19 mouse cellular contexts compared by ENCODE assay signal in genomic region chr12:76184271-76184670, GRCm38 (mm10). TPM values are rescaled to one million over a fixed set of nuclear protein-coding genes. Genes with fewer than 3 reads are reported as not detected.
"Had no signal": no experiment of that assay in that cellular context is flagged by ENCODE, and none has a peak within 500 bp of the region (broad histone marks: within the 10 kb centered on the region; RNA-seq: fewer than 3 reads in every experiment).

No protein-coding gene starts in this region.

- ATAC-seq: liver, postnatal 0 days; lung, postnatal 0 days; midbrain, embryonic 13.5 days; midbrain, embryonic 15.5 days had no signal

- H3K9me3 ChIP-seq: liver, embryonic 15.5 days; lung, embryonic 15.5 days; megakaryocyte, embryonic 14.5 days; midbrain, embryonic 13.5 days; midbrain, embryonic 15.5 days; neural tube, embryonic 12.5 days; stomach, embryonic 15.5 days had no signal

- H3K4me1 ChIP-seq: liver, embryonic 15.5 days; lung, embryonic 15.5 days; megakaryocyte, embryonic 14.5 days; midbrain, embryonic 13.5 days; midbrain, embryonic 15.5 days; neural tube, embryonic 12.5 days; stomach, embryonic 15.5 days had no signal

- H3K27ac ChIP-seq: liver, embryonic 15.5 days; lung, embryonic 15.5 days; macrophage; midbrain, embryonic 13.5 days; midbrain, embryonic 15.5 days; neural tube, embryonic 12.5 days; stomach, embryonic 15.5 days; stomach, postnatal 0 days had no signal

- DNase-seq: liver, postnatal 0 days; lung, adult 2 months; lung, postnatal 14 days; lung, postnatal 36 days; right cerebral cortex, postnatal 14 days; thymus, adult 2 months; thymus, postnatal 25 days; thymus, postnatal 4 days had no signal

- H3K4me2 ChIP-seq: liver, embryonic 15.5 days; lung, embryonic 15.5 days; midbrain, embryonic 11.5 days; midbrain, embryonic 13.5 days; midbrain, embryonic 15.5 days; neural tube, embryonic 12.5 days; stomach, embryonic 15.5 days had no signal

- H3K9ac ChIP-seq: liver, embryonic 15.5 days; liver, postnatal 0 days; lung, embryonic 15.5 days; midbrain, embryonic 13.5 days; midbrain, embryonic 15.5 days; neural tube, embryonic 12.5 days; stomach, embryonic 15.5 days had no signal

- H3K27me3 ChIP-seq: liver, embryonic 15.5 days; lung, embryonic 15.5 days; midbrain, embryonic 13.5 days; midbrain, embryonic 15.5 days; neural tube, embryonic 12.5 days; stomach, embryonic 15.5 days had no signal

- H3K36me3 ChIP-seq: liver, embryonic 15.5 days; lung, embryonic 15.5 days; midbrain, embryonic 13.5 days; midbrain, embryonic 15.5 days; neural tube, embryonic 12.5 days; stomach, embryonic 15.5 days had no signal

- H3K4me3 ChIP-seq: liver, embryonic 15.5 days; lung, embryonic 15.5 days; megakaryocyte, embryonic 14.5 days; midbrain, embryonic 13.5 days; midbrain, embryonic 15.5 days; neural tube, embryonic 12.5 days; stomach, embryonic 15.5 days had no signal

RNA-seq across cellular contexts. Expression of gene Esr2, which starts 7.2 kb away (rescaled TPM):
- polyA plus RNA-seq: liver, postnatal 0 days; macrophage had no signal
